Mouse (Mus musculus): ENCODE data around the gene Etnk2. TPM values are rescaled to one million over a fixed set of nuclear protein-coding genes. Genes with fewer than 3 reads are reported as not detected.
"Not testable (repeated sequence)": the region's sequence is repeated elsewhere in the genome, so short reads cannot be mapped to it uniquely, and the experiment has no call there.

The Etnk2 gene
- total RNA-seq (2021), result 1 to 10 TPM; 8.0 to 8.1 TPM

DNA sequence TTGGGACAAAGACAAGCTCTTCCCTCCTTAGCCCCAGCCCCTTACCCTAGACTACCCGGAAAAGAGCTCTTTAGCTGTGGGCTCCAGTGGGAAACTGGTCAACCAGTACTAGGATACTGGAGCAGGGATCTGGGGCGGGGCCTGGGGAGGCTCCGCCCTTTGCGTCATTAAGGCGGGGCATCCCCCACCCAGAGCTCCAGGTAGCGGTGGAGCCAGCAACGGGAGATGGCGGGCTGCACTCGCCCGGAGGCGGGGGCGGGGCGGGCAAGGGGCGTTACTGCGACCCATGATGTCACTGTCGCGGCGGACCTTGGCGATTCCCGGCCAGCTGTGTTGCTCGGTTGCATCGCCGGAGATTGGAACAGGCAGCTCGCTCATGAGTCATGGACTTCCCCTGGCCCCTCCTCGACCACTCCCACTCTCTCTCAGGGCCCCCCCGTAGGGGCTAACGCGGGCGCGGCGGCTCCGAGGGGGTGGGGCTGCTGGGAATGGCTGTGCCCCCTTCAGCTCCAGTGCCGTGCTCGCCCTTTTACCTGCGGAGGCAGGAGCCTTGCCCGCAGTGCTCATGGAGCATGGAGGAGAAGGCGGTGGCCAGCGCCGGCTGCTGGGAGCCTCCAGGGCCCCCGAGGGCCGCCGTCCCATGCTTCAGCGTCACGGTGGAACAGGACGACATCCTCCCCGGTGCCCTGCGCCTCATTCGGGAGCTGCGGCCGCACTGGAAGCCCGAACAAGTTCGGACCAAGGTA is at the start of gene Etnk2:
Gene Etnk2 (plus strand): TSS at position 297 of the 746 bp plus-strand sequence.
- intact Hi-C loops (cut with DNase I), result no loop called here
- DNase-seq (ENCODE audit: low spot score in 2 of 2), result peak; percentile 61 to 63

- peak; percentile 50 to 57 for DNase-seq (ENCODE audit: low spot score in 2 of 2)
- intact Hi-C loops (cut with DNase I), result loop anchor here (1.0 to 5.0 kb wide), 3 partner anchors 39 to 296 kb away; partner anchors contain the start of gene Snrpe
These were observed 49.0 kb upstream of the Etnk2 start for GRCm38 (mm10) chr1:133314364-133314763.

DNA sequence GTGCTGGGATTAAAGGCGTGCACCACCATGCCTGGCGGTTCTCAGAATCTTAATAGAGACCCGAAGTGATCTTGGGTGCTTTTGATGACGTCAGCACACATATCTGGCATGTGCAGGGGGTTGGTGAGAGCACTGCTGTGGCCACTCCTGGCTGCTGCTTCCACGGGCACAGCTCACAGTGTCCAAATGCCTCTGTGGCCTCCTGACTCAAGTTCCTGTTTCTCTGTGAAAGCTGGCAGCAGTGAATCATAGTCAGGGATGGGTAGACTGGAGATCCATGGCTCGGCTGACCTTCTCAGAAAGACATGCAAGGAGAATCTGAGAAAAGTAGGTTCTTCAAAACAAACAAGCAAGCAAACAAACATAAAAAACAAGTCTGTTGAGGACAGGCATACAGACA is 47.6 kb upstream of the Etnk2 start:
- no peak for DNase-seq (ENCODE audit: low spot score in 2 of 2)
- intact Hi-C loops (cut with DNase I), result loop anchor here (2.0 kb wide), 1 partner anchor 295 kb away; the partner anchor contains the start of gene Snrpe

- intact Hi-C loops (cut with DNase I), result no loop called here
- no peak for DNase-seq (ENCODE audit: low spot score in 2 of 2)
These were observed 46.8 kb upstream of the Etnk2 start for GRCm38 (mm10) chr1:133316577-133316976.

GRCm38 (mm10) chr1:133317149-133317548 is 46.2 kb upstream of the Etnk2 start:
- DNase-seq (ENCODE audit: low spot score in 2 of 2), result no peak
- intact Hi-C loops (cut with DNase I), result no loop called here

GRCm38 (mm10) chr1:133321267-133321925 is 42.0 kb upstream of the Etnk2 start, which contains the start of gene Kiss1:
TSS of gene Kiss1 (plus strand) at chr1:133321875.
- peak in 1 of 2 experiments; percentile 40 for DNase-seq (ENCODE audit: low spot score in 2 of 2)
- intact Hi-C loops (cut with DNase I), result no loop called here

DNA sequence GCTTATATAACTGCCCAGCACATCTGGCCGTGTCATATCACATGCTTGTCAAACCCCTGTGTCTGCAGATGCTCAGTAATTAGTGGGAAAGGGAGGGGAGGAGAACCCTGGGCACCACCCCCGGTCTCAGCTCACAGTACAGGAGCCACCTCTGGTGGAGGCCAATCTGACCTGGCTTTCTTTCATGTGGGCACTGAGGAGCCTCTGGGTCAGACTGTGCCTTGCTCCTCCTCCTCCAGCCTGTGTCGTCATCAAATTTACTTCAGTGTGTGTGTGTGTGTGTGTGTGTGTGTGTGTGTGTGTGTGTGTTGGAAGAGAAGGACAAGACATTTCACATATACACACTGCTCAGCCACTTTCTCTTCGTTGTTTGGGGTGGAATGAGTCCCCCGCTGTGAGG is 40.0 kb upstream of the Etnk2 start:
- intact Hi-C loops (cut with DNase I), result no loop called here

DNA sequence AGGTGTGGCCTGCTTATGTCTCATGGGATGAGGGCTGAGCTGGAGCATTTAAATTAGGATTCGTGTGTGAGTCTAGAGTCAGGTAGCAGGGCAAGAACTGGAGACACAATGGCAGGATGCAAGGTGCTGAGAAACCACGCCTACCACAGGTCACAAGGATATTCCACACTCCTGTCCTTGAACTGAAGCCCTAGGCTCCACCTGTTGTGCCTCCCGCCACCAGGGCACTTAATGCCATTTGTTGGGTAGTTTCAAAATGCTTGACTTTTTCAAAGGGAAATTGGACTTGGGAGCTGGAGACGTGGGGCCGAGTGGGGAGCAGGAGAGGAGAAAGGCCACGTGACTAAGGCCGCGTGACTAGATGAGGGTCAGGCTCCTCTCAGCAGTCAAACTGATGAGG is 37.4 kb upstream of the Etnk2 start:
- DNase-seq (ENCODE audit: low spot score in 2 of 2), result no peak
- intact Hi-C loops (cut with DNase I), result no loop called here

More for the DNA sequence above, 40.0 kb upstream of the Etnk2 start:
- DNase-seq (ENCODE audit: low spot score in 2 of 2), result no peak

DNA sequence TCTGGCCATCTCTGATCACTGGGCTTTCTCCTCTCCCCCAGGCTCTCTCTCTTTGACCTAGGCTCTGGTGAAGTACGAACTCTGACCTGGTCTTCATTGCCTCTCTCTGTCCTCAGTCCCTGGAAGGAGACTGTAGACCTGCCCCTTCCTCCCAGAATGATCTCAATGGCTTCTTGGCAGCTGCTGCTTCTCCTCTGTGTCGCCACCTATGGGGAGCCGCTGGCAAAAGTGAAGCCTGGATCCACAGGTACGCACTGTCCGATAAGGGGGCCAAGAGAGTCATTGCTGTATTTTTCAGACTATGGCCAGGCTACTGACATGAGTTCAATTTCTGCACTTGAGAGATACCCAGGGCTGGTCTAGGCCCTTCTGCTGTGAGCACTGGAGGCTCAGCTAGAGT is 36.3 kb upstream of the Etnk2 start:
- intact Hi-C loops (cut with DNase I), result no loop called here
- no peak for DNase-seq (ENCODE audit: low spot score in 2 of 2)

GRCm38 (mm10) chr1:133328299-133328795 is 35.0 kb upstream of the Etnk2 start:
- intact Hi-C loops (cut with DNase I), result no loop called here
- DNase-seq (ENCODE audit: low spot score in 2 of 2), result no peak

- intact Hi-C loops (cut with DNase I), result no loop called here
- no peak for DNase-seq (ENCODE audit: low spot score in 2 of 2)
These were observed 34.3 kb upstream of the Etnk2 start for GRCm38 (mm10) chr1:133328896-133329637.

DNA sequence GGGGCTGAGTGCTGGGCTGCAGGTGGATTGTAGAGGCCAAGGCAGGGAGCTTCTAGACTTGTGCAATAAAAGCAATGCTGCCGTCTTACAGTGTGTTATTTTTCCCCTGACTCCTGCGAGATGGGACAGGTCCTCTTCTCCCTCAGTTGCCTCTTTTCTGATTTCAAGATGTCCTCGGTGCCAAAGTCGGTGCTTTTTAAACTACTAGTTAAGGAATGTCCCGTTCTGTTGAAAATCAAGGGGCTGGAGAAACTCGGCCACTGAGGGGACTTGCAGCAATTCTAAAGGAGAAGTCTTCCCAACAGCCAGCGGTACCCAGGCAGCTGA is 33.8 kb upstream of the Etnk2 start:
- DNase-seq (ENCODE audit: low spot score in 2 of 2), result no peak
- intact Hi-C loops (cut with DNase I), result no loop called here

- intact Hi-C loops (cut with DNase I), result no loop called here
- peak in 1 of 2 experiments; percentile 47 for DNase-seq (ENCODE audit: low spot score in 2 of 2)
These were observed 32.2 kb upstream of the Etnk2 start for GRCm38 (mm10) chr1:133331142-133331541.

DNA sequence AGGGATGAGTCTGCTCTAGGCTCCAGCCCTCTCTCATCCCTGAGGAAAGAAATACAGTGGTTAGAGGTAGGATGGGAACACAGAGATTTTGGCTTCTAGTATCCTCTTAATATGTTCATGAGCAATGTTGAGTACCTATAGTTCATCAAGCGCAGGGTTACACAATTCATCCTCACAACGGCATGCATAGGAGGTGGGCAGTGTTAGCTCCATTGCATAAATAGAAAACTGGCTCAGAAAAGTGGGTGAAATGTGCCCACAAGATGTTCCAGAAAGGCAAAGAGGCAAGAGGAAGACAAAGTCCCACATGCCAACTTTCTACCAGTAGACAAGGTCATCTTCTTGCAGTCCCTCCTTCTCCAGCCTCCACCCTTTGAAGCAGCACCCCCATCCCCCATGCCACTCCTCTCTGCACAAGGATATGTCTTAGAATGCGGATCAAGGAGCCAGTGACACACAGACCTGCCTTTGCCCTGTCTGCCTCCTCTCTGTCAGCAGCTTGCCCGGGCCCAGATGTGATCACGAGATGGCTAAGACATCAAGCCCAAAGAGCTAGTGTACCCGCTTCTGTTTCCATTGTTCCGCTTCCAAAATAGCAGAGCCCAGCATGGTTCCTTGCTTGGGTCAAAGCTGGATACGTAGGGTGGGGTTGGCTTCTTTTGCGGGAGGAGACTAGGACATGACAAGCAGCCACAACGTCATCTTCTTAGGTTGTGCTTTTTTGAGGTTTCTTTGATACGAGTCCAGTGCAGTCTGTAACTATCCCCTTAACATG is 30.5 kb upstream of the Etnk2 start:
- intact Hi-C loops (cut with DNase I), result no loop called here
- peak in 1 of 2 experiments; percentile 77 for DNase-seq (ENCODE audit: low spot score in 2 of 2)

GRCm38 (mm10) chr1:133333937-133334336 is 29.4 kb upstream of the Etnk2 start:
- peak in 1 of 2 experiments; percentile 62 for DNase-seq (ENCODE audit: low spot score in 2 of 2)
- intact Hi-C loops (cut with DNase I), result no loop called here

- DNase-seq (ENCODE audit: low spot score in 2 of 2); intact Hi-C loops (cut with DNase I): not testable (repeated sequence)
These were observed 23.0 kb upstream of the Etnk2 start for GRCm38 (mm10) chr1:133340403-133340802.

GRCm38 (mm10) chr1:133344357-133344756 is 19.0 kb upstream of the Etnk2 start:
- no peak for DNase-seq (ENCODE audit: low spot score in 2 of 2)
- intact Hi-C loops (cut with DNase I), result no loop called here

DNA sequence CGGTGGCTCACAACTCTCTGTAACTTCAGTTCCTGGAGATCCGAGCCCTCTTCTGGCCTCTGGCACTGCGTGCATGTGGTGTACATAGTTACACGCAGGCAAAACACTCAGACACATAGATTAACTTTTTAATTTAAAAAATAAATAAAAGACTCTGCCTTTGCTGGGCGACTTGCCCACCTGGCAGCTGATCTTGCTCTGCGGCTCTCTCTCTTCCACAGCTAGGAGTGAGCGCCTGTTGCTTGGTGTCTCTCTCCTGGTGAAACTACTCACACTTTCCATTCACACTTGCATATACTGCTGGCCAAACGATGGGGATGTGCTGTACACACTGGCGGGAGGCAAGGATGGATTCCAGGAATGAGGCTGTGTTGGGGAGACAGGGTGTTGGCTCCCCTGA is 16.8 kb upstream of the Etnk2 start:
- no peak for DNase-seq (ENCODE audit: low spot score in 2 of 2)
- intact Hi-C loops (cut with DNase I), result no loop called here

DNA sequence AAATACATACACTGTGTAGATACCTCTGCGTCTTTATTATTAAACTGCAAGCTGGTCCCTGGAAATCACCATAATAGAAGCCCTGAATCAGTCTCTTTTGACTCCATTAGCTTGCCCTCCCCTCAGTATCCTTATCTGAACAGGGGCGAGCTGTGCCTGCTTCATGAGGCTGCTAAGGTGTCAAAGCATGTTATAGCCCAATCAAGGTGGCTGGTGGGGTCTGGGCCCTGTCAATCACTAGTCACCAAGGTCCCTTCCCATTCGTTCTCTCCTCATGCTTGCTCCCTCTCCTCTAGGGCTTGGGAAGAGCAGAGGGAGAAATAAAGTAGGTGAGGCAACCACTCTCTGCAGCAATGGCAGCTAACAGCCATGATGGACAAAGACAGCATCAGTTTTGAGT is 16.1 kb upstream of the Etnk2 start:
- DNase-seq (ENCODE audit: low spot score in 2 of 2), result no peak
- intact Hi-C loops (cut with DNase I), result no loop called here
